Mouse (Mus musculus): ENCODE data around the gene Zfp217.
A peak's percentile ranks its signal among the peaks of the same experiment; 100 is the strongest.
"Not testable (repeated sequence)": the region's sequence is repeated elsewhere in the genome, so short reads cannot be mapped to it uniquely, and the experiment has no call there.

Zfp217 gene

GRCm38 (mm10) chr2:170147661-170148153 is at the start of gene Zfp217:
Gene Zfp217 (minus strand): TSS chr2:170148103.
- DNase-seq (ENCODE audit: low spot score), result peak; percentile 58

- DNase-seq (ENCODE audit: low spot score), result no peak
These were observed 47.7 kb upstream of the Zfp217 start for GRCm38 (mm10) chr2:170195542-170196089.

- DNase-seq (ENCODE audit: low spot score), result no peak
These were observed 46.9 kb upstream of the Zfp217 start for GRCm38 (mm10) chr2:170194845-170195244.

- DNase-seq (ENCODE audit: low spot score), result no peak
These were observed 45.9 kb upstream of the Zfp217 start for GRCm38 (mm10) chr2:170193850-170194249.

GRCm38 (mm10) chr2:170193211-170193610 is 45.3 kb upstream of the Zfp217 start:
- no peak for DNase-seq (ENCODE audit: low spot score)

GRCm38 (mm10) chr2:170192731-170193149 is 44.8 kb upstream of the Zfp217 start:
- DNase-seq (ENCODE audit: low spot score), result no peak

GRCm38 (mm10) chr2:170188721-170189120 is 40.8 kb upstream of the Zfp217 start:
- no peak for DNase-seq (ENCODE audit: low spot score)

- no peak for DNase-seq (ENCODE audit: low spot score)
These were observed 37.4 kb upstream of the Zfp217 start for GRCm38 (mm10) chr2:170185137-170185837.

- peak; percentile 81 for DNase-seq (ENCODE audit: low spot score)
These were observed 36.5 kb upstream of the Zfp217 start for GRCm38 (mm10) chr2:170184175-170184983.

- no peak for DNase-seq (ENCODE audit: low spot score)
These were observed 35.9 kb upstream of the Zfp217 start for GRCm38 (mm10) chr2:170183851-170184174.

- no peak for DNase-seq (ENCODE audit: low spot score)
These were observed 34.0 kb upstream of the Zfp217 start for GRCm38 (mm10) chr2:170181862-170182261.

GRCm38 (mm10) chr2:170180769-170181168 is 32.9 kb upstream of the Zfp217 start:
- DNase-seq (ENCODE audit: low spot score), result not testable (repeated sequence)

GRCm38 (mm10) chr2:170179317-170179716 is 31.4 kb upstream of the Zfp217 start:
- DNase-seq (ENCODE audit: low spot score), result no peak

GRCm38 (mm10) chr2:170177323-170177722 is 29.4 kb upstream of the Zfp217 start:
- DNase-seq (ENCODE audit: low spot score), result no peak

- no peak for DNase-seq (ENCODE audit: low spot score)
These were observed 28.5 kb upstream of the Zfp217 start for GRCm38 (mm10) chr2:170176284-170176926.

- peak; percentile 34 for DNase-seq (ENCODE audit: low spot score)
These were observed 27.8 kb upstream of the Zfp217 start for GRCm38 (mm10) chr2:170175661-170176150.

- no peak for DNase-seq (ENCODE audit: low spot score)
These were observed 27.3 kb upstream of the Zfp217 start for GRCm38 (mm10) chr2:170175190-170175589.

- DNase-seq (ENCODE audit: low spot score), result peak; percentile 39
These were observed 21.2 kb upstream of the Zfp217 start for GRCm38 (mm10) chr2:170169062-170169461.

- no peak for DNase-seq (ENCODE audit: low spot score)
These were observed 17.7 kb upstream of the Zfp217 start for GRCm38 (mm10) chr2:170165649-170166048.

GRCm38 (mm10) chr2:170163671-170164462 is 16.0 kb upstream of the Zfp217 start:
- no peak for DNase-seq (ENCODE audit: low spot score)

- no peak for DNase-seq (ENCODE audit: low spot score)
These were observed 12.1 kb upstream of the Zfp217 start for GRCm38 (mm10) chr2:170159795-170160568.

Data from T-cell, adult 2 months (primary cell).